Mouse (Mus musculus) embryonic stem cell, embryonic (primary cell): ENCODE measurements around the gene Gpsm1.

Experiments used
- CTCF ChIA-PET, 4 experiments: fragments of 300-600 bp in 2 of 4; fragments of 350-600 bp in 2 of 4; sonication (Branson Sonifier 250); formaldehyde crosslinking; loops; one replicate each; lab custom pipeline; 2022; ENCODE audit warnings: inconsistent platforms in 2 of 4; lab: Charles Lee
- POLR2A ChIA-PET, 4 experiments: fragments of 300-600 bp in 2 of 4; fragments of 350-600 bp in 2 of 4; sonication (Branson Sonifier 250); formaldehyde crosslinking; loops; one replicate each; lab custom pipeline; 2022; ENCODE audit warnings: antibody characterized with exemption in 4 of 4, inconsistent platforms in 1 of 4; lab: Charles Lee

Gpsm1 gene

DNA sequence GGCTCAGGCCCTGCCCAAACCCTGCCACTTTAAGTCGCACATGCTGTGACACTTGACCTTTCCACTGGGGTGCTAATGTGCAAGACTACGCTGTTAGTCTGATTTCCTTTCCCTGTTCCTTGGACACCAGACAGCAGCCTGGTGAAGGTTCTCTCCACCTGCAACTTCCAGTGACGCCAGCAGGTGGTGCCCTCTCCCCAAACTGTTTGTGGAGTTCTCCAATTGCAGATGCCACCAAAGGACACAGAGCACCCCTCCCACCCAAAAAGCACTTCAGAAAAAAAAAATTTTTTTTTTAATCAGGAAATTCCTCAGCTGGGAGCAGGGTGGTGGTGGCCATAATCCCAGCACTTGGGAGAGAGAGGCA lies 14.5 kb upstream of the Gpsm1 start:
- ChIA-PET CTCF (interaction anchor here (0.6 to 6.6 kb wide), 24 partner anchors 9 to 358 kb away, joined by 3 to 34 read pairs (median 4); partner anchors contain the start of genes Inpp5e (in 3 of the 4), Dnlz (in 2 of the 4) and Gpsm1 (in 1 of the 4)), POLR2A (interaction anchor here in 2 of 4 experiments (0.6 to 1.9 kb wide), 9 partner anchors 16 to 303 kb away, joined by 3 to 6 read pairs (median 4); partner anchors contain the start of genes Agpat2 (in 1 of the 2) and Dnlz (in 1 of the 2))

- POLR2A ChIA-PET, result interaction anchor here in 1 of 4 experiments (1.9 kb wide), 1 partner anchor 23 kb away, joined by 6 read pairs; no protein-coding TSS in a partner anchor
Measured at GRCm38 (mm10) chr2:26302005-26302503, 13.3 kb upstream of the Gpsm1 start.

DNA sequence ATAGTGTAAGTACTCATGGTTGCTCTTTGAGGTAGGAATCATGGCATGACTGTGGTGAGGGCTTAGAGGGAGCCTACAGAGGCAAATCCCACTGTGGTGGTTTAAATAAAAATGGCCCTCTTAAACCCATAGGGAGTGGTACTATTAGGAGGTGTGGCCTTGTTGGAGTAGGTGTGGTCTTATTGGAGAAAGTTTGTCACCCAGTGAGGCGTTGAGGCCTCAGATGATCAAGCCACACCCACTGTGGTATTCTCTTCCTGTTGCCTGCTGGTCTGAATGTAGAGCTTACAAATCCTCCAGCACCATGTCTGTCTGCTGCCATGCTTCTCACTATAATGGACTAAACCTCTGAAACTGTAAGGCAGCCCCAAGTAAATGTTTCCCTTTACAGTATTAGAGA lies 10.6 kb upstream of the Gpsm1 start:
- POLR2A ChIA-PET, result interaction anchor here in 2 of 4 experiments (0.6 to 1.9 kb wide), 2 partner anchors 11 to 306 kb away, joined by 6 to 7 read pairs; partner anchors contain the start of gene Gpsm1 (in 1 of the 2)

More at GRCm38 (mm10) chr2:26302005-26302503, 13.3 kb upstream of the Gpsm1 start:
- CTCF ChIA-PET, result interaction anchor here in 3 of 4 experiments (1.0 to 1.6 kb wide), 4 partner anchors 23 to 148 kb away, joined by 3 to 7 read pairs (median 3); partner anchors contain the start of gene Inpp5e (in 1 of the 3)

DNA sequence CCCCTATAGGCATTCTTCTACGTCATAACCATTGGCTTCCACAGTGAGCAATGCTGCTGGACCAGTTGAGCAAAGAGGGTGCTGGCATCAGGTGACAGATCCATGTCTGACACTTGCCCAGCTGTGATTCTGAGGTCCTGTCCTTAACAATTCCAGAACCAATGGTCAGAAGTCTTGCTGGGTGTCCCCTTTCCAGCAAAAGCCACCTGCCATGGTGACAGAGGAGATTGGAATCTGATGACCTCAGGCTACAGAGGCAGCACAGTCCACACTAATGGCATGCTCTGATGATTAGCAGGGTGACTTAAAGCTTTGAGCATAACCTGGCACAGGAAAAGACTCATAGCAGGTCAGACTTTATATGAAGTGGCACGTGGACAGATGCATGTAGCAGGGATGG lies 9.8 kb upstream of the Gpsm1 start:
- ChIA-PET POLR2A (interaction anchor here in 1 of 4 experiments (1.9 kb wide), 1 partner anchor 10 kb away, joined by 6 read pairs; the partner anchor contains the start of gene Gpsm1), CTCF (no interaction called here)

More for the DNA sequence above, 10.6 kb upstream of the Gpsm1 start:
- CTCF ChIA-PET, result interaction anchor here in 1 of 4 experiments (0.6 kb wide), 1 partner anchor 106 kb away, joined by 3 read pairs; no protein-coding TSS in a partner anchor

DNA sequence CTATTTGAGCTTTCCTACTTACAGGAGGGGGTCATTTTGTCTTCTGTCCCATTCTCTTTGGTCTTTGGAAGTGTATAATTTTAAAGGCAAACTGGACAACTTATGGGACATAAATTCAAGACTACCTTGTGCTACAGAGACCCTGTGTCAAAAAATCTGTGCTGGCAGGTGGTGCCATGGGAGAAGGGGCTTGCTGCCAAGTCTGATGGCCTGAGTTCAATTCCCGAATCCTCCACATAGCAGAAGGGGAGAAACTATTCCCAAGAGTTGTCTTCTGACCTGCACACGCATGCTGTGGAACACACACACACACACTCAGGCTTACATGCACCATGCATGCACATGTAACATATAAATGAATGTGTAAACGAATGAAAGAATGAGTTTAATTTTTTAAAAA lies 8.6 kb upstream of the Gpsm1 start:
- CTCF ChIA-PET, result interaction anchor here in 1 of 4 experiments (0.7 kb wide), 1 partner anchor 244 kb away, joined by 3 read pairs; no protein-coding TSS in a partner anchor
- POLR2A ChIA-PET, result no interaction called here

- ChIA-PET CTCF (interaction anchor here (0.6 to 1.9 kb wide), 8 partner anchors 11 to 156 kb away, joined by 3 to 6 read pairs (median 4); partner anchors contain the start of gene Dnlz (in 1 of the 4)), POLR2A (interaction anchor here in 3 of 4 experiments (0.5 to 2.1 kb wide), 10 partner anchors 10 to 625 kb away, joined by 3 to 8 read pairs (median 3); partner anchors contain the start of gene Dnlz (in 1 of the 3))
Measured at GRCm38 (mm10) chr2:26309739-26310138, 5.6 kb upstream of the Gpsm1 start.

DNA sequence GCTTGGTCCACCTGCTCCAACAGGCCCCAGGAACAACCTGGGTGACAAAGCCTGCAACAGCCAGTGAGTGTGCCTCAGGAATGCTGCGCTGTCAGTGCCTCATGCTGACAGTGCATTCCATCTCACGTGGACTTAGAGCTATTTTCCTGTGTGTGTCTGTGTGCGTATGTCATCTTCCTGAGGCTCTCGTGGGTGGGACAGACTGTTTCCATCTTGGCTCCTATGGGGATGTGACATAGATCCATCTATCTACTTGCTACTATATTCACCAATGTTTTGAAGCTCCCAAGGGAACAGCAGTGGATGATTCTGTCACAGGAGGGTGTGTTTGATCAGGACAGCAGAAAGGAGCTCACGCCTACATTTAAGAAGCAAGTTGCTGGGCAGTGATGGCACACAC lies 3.4 kb upstream of the Gpsm1 start:
- POLR2A ChIA-PET, result interaction anchor here in 1 of 4 experiments (0.7 kb wide), 2 partner anchors 69 to 681 kb away, joined by 3 read pairs; partner anchors contain the start of gene Snapc4
- CTCF ChIA-PET, result interaction anchor here in 1 of 4 experiments (1.2 kb wide), 1 partner anchor 14 kb away, joined by 5 read pairs; no protein-coding TSS in a partner anchor

DNA sequence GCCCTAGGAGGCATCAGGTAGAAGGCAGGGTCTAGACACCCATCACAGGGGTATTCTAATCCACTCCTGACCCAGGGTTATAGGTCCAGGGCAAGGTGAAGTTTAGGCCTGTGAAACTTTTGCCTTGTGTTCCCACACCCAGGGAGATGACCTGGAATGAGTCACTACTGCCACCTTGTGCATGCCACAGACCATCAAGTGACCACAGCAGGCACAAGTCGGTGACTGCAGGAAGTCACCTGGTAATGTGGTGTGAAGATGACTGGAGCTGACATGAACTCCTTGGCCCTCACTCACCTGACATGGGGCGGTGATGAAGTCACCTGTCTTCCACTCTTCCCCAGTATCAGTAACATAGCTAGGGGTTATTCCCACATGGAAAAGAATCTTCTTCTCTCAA lies 2.5 kb upstream of the Gpsm1 start:
- CTCF ChIA-PET, result interaction anchor here in 2 of 4 experiments (0.6 to 1.0 kb wide), 2 partner anchors 27 to 43 kb away, joined by 5 to 6 read pairs; no protein-coding TSS in a partner anchor
- POLR2A ChIA-PET, result interaction anchor here in 1 of 4 experiments (1.6 kb wide), 1 partner anchor 12 kb away, joined by 3 read pairs; no protein-coding TSS in a partner anchor

DNA sequence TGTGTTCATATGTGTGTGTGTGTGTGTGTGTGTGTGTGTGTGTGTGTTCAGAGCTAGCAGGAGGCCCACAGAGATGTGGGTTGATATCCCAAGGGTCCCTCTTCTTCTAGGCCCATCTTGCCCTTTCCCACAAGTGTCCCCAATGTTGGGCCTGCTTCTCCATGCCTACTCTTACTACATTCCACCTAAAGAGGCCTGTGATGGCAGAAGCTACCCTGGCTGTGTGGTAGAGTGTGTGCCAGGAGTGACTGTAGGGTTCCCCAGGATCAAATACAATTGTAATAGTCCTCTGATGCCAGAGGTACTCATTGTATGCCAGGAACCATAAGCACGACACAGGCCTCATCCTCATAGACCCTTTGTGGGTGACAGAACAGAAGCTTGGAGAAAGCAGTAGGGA lies 1.9 kb upstream of the Gpsm1 start:
- ChIA-PET CTCF (interaction anchor here in 2 of 4 experiments (1.0 to 1.6 kb wide), 3 partner anchors 13 to 159 kb away, joined by 4 to 6 read pairs (median 5); no protein-coding TSS in a partner anchor), POLR2A (interaction anchor here (0.6 to 1.6 kb wide), 5 partner anchors 8 to 291 kb away, joined by 3 to 6 read pairs (median 3); partner anchors contain the start of gene Agpat2 (in 1 of the 4))

DNA sequence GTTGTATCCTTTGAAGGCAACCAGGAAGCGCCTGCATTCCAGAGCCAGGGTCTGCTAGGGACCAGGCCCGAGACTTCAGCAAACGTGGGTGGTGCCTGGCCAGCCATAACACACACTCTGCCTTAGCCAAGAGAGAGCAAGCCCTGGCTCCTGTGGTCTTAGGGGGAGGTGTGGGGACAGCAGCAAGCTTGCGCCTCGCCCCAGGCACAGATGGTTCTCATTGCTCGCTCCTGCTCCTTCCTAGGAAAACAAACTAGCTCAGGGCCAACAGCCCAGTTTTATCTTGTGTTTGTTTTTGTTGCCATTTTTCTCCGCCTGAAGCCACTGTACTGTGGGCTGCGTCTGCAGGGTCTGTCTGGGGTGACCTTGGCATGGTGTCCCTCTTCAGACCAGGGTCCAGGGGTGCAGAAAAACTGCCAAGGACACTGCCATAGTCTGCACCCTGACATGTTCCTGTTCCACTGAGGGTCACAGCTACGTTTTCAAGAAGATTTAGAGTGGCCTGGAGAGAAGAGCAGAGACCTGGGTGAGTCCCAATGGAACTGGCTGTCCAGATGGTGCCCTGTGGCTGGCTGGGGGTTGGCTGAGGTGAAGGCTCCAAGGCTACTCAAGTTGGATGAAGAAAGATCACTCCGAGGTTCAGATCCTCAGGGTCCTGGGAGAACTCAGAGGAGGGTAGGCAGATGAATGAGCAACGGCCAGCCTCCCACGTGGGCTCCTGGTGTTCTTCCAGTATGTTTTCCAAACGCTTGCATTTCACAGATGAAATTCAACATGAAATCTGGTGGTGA lies 839 bp upstream of the Gpsm1 start:
- ChIA-PET CTCF (interaction anchor here in 2 of 4 experiments (0.7 to 3.0 kb wide), 6 partner anchors 11 to 161 kb away, joined by 3 to 22 read pairs (median 8); partner anchors contain the start of gene Inpp5e (in 1 of the 2)), POLR2A (interaction anchor here in 2 of 4 experiments (0.8 to 2.9 kb wide), 7 partner anchors 11 to 131 kb away, joined by 3 to 16 read pairs (median 4); partner anchors contain the start of genes Dnlz (in 1 of the 2) and Sec16a (in 1 of the 2))

- CTCF ChIA-PET, result interaction anchor here (0.6 to 3.0 kb wide), 13 partner anchors 9 to 384 kb away, joined by 3 to 22 read pairs (median 5); partner anchors contain the start of genes Inpp5e (in 2 of the 4) and Dnlz (in 1 of the 4)
- POLR2A ChIA-PET, result interaction anchor here (0.6 to 2.9 kb wide), 28 partner anchors 9 to 320 kb away, joined by 3 to 16 read pairs (median 4); partner anchors contain the start of genes Dnlz (in 2 of the 4), Inpp5e (in 2 of the 4), Qsox2 (in 1 of the 4) and Sec16a (in 1 of the 4)
Measured at GRCm38 (mm10) chr2:26315925-26316311, 603 bp downstream of the Gpsm1 start.

DNA sequence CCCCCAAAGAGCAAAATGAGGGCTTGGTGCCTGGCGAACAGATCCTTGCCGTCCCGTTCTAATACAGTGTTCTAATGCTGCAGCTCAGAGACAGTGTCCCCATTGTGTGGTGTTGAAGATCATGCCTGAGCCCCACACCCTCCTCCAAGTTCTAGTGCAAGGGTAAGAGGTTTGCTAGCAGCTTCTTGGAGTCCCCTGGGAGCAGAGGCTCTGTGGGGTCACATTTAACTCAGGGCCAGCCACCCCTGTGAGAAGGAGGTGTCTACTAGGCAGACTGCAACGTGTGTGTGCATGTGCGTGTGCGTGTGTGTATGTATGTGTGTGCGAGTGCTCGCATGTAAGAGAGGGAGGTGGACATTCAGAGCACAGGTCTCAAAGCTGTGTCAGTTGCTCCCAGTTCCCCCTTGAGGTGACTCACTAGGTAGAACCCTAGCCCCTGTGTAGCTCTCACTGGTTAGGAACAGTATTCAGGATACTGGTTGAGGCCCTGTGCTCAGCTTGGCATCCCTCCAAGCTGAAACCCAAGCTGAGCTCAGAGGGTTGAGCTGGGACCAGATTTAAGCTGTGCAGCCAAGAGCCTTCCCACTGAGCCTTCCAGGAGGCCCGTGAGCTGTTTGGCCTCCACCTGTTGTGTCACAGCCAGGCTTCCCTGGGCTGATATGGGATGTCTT lies 1.4 kb downstream of the Gpsm1 start:
- CTCF ChIA-PET, result interaction anchor here in 3 of 4 experiments (1.0 to 3.0 kb wide), 8 partner anchors 9 to 253 kb away, joined by 3 to 22 read pairs (median 7); partner anchors contain the start of gene Inpp5e (in 2 of the 3)

GRCm38 (mm10) chr2:26317371-26317770 lies 2.1 kb downstream of the Gpsm1 start:
- ChIA-PET CTCF (interaction anchor here in 2 of 4 experiments (0.5 to 3.0 kb wide), 5 partner anchors 8 to 252 kb away, joined by 3 to 22 read pairs (median 3); partner anchors contain the start of gene Inpp5e (in 1 of the 2)), POLR2A (interaction anchor here in 3 of 4 experiments (0.6 to 2.4 kb wide), 11 partner anchors 8 to 548 kb away, joined by 3 to 13 read pairs (median 3); partner anchors contain the start of gene Dnlz (in 2 of the 3))

More for the DNA sequence above, 1.4 kb downstream of the Gpsm1 start:
- POLR2A ChIA-PET, result interaction anchor here (0.6 to 2.9 kb wide), 23 partner anchors 8 to 549 kb away, joined by 3 to 16 read pairs (median 4); partner anchors contain the start of genes Inpp5e (in 2 of the 4), Dnlz (in 1 of the 4) and Qsox2 (in 1 of the 4)

DNA sequence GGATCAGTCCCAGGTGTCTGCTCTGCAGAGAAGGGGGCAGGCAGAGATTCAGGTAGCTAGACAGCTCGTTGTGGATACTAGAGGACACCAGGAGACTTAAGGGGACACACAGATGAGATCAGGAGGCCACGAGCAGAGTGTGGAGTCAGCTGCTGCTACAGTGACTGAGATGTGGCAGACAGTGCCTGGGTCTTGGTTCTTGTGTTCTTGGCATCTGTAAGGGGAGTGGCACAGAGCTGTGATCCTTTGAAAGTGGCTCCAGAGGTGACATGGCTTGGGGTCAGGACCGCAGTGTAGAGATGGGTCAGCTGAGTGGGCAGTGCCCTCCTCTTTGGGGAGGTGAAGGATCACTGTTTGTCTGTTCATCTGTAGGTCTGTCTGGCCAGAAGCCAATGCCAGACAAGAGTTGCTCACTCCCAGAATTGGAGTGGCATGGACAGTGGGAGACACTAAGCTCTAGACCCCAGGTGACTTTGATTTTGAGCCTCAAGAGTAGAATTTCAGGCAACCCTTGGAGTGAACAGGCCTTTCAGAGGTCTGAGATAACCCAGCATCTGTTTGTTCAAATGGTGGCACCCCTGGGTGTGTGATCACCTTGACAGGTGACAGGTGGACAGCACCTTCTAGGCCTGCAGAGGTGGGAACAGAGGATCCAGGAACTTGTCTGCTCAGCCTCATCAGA lies 2.8 kb downstream of the Gpsm1 start:
- POLR2A ChIA-PET, result interaction anchor here in 3 of 4 experiments (0.5 to 1.3 kb wide), 6 partner anchors 18 to 937 kb away, joined by 3 to 7 read pairs (median 4); partner anchors contain the start of gene Dnlz (in 1 of the 3)
- CTCF ChIA-PET, result interaction anchor here in 3 of 4 experiments (0.6 to 1.4 kb wide), 7 partner anchors 21 to 318 kb away, joined by 3 to 10 read pairs (median 3); partner anchors contain the start of gene Dnlz (in 1 of the 3)

- ChIA-PET POLR2A (interaction anchor here in 2 of 4 experiments (0.7 to 1.4 kb wide), 6 partner anchors 10 to 198 kb away, joined by 3 to 4 read pairs (median 4); no protein-coding TSS in a partner anchor), CTCF (interaction anchor here in 2 of 4 experiments (1.2 to 1.4 kb wide), 2 partner anchors 45 to 166 kb away, joined by 3 read pairs; no protein-coding TSS in a partner anchor)
Measured at GRCm38 (mm10) chr2:26319109-26319508, 3.8 kb downstream of the Gpsm1 start.
